Mouse (Mus musculus): Measurements from ENCODE around the gene Rasgef1c. TPM values are rescaled to one million over a fixed set of nuclear protein-coding genes. Genes with fewer than 3 reads are reported as not detected.

The Rasgef1c gene
- polyA plus RNA-seq, 1 experiment from 2014 or later: not detected

DNA sequence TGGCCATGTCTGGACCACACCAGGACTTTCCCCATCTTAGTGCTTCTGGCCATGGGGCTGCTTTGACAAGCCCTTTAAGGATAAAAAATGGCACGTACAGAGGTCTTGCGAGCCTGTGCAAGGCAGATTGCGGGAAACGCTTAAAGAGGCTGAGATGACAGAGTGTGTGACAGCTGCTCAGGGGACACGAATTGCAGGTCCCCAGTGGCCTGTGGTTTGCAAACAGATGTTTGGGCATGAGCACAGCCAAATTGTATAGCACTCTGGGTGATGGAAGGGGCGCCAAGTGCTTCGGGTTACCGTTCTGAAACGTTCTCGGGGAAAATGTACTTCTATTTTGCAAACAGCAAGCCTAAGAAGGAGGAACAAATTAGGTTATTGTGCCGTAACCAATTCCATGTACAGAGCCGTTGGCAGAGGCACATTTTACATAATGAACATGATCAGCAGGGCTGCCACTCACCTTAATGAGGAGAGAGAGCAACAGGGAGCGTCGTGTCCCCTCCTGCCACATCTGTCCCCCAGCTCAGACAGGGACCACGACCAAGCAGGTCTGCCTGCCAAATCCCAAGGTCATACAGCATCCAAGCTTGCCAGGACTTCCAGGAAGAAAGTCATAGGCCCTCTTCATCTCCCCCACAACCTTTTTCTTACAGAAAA is 17.0 kb downstream of the Rasgef1c start:
- no peaks in the 10 kb centered on the region for H3K27me3 ChIP-seq (replicated peaks; ENCODE audit: insufficient read depth, low read length)
- no peak overlapping the region for H3K27ac ChIP-seq (ENCODE audit: low read length)
- no peaks in the 10 kb centered on the region for H3K9me3 ChIP-seq (ENCODE audit: low read length)
- no peaks in the 10 kb centered on the region for H3K36me3 ChIP-seq (ENCODE audit: insufficient read depth, low read length)
- H3K9ac ChIP-seq (replicated peaks; ENCODE audit: low read depth): no peak overlapping the region
- DNase-seq (ENCODE audit: low spot score) (no peak), ATAC-seq (no peak)
- H3K4me3 ChIP-seq (ENCODE audit: low read depth, low read length): no peak overlapping the region
- no peak overlapping the region for H3K4me2 ChIP-seq (replicated peaks; ENCODE audit: low read depth, low read length)
- WGBS: 54% methylated on average over 15 of the region's 15 CpGs
- no peak for TF ChIP-seq EP300 (IDR thresholded peaks at IDR 0.05)
- TF ChIP-seq CTCF (IDR thresholded peaks at IDR 0.05): no peak
- H3K4me1 ChIP-seq (ENCODE audit: insufficient read depth, low read depth, low read length): no peaks in the 10 kb centered on the region

DNA sequence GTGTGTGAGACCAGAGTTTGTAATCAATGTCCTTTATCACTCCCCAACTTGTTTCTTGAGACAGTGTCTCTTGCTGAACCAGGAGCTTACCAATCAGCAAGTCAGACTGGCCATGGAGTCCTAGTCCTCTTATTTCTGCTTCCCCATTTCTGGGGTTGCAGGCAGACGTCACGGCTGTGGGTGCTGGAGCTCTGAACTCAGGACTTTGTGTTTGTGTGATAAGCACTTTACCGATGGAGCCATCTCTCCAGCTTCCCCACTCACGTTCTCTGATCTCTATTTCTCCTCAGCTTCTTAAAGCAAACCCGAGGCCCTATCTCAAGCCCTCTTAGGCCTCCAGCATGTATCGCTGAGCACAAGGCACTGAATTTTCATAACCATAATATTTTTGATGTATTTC is 17.7 kb downstream of the Rasgef1c start:
- H3K27ac ChIP-seq (ENCODE audit: low read length): no peak overlapping the region
- H3K4me2 ChIP-seq (replicated peaks; ENCODE audit: low read depth, low read length): no peak overlapping the region
- no peaks in the 10 kb centered on the region for H3K27me3 ChIP-seq (replicated peaks; ENCODE audit: insufficient read depth, low read length)
- ATAC-seq: no peak
- no peak overlapping the region for H3K4me3 ChIP-seq (ENCODE audit: low read depth, low read length)
- H3K9ac ChIP-seq (replicated peaks; ENCODE audit: low read depth): no peak overlapping the region
- TF ChIP-seq CTCF (IDR thresholded peaks at IDR 0.05): no peak
- no peak for TF ChIP-seq EP300 (IDR thresholded peaks at IDR 0.05)
- no peaks in the 10 kb centered on the region for H3K36me3 ChIP-seq (ENCODE audit: insufficient read depth, low read length)
- 75% methylated on average over 6 of the region's 6 CpGs for WGBS
- no peaks in the 10 kb centered on the region for H3K9me3 ChIP-seq (ENCODE audit: low read length)
- no peak for DNase-seq (ENCODE audit: low spot score)
- no peaks in the 10 kb centered on the region for H3K4me1 ChIP-seq (ENCODE audit: insufficient read depth, low read depth, low read length)

DNA sequence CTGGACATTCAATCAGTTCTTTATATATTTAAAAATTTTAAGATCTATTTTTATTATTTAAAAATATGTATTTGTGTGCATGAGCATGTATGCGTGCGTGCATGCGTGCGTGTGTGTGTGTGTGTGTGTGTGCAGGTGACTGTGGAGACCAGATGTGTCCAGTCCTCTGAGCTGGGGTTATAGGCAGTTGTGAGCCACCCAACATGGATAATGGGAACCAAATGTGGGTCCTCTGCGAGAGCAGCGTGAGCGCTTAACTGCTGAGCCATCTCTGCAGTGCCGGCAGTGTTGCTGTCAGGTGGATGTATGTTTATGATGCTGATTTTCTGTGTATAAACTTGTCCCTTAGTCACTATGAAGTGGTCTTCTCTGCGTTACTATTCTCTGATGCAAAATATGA is 21.9 kb downstream of the Rasgef1c start:
- Histone ChIP-seq H3K27ac (ENCODE audit: low read length) (no peak overlapping the region), H3K9ac (replicated peaks; ENCODE audit: low read depth) (no peak overlapping the region), H3K27me3 (replicated peaks; ENCODE audit: insufficient read depth, low read length) (no peaks in the 10 kb centered on the region), H3K4me3 (ENCODE audit: low read depth, low read length) (no peak overlapping the region), H3K36me3 (ENCODE audit: insufficient read depth, low read length) (no peaks in the 10 kb centered on the region), H3K9me3 (ENCODE audit: low read length) (no peaks in the 10 kb centered on the region), H3K4me2 (replicated peaks; ENCODE audit: low read depth, low read length) (no peak overlapping the region), H3K4me1 (ENCODE audit: insufficient read depth, low read depth, low read length) (no peaks in the 10 kb centered on the region)
- 80% methylated on average over 9 of the region's 9 CpGs for WGBS
- TF ChIP-seq CTCF (IDR thresholded peaks at IDR 0.05): no peak
- TF ChIP-seq EP300 (IDR thresholded peaks at IDR 0.05): no peak
- DNase-seq (ENCODE audit: low spot score) (no peak), ATAC-seq (no peak)

DNA sequence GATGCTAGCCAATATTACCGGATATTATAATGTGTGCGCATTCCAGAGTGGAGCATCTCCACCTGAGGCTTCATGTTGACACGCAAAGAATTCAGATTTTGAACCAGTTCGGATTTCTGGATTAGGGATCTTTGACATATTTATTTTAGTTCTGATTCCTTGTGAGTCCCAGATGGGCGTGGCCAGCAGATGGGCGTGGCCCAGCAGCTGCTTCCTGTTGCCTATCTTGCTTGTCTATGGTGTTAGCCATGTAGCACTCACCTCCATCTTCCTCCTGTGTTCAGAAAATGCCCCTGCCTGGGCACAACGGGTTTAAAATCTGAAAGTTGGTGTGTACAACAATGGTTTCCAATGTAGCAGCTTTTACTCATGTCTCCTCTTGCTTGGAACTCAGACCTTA is 24.5 kb downstream of the Rasgef1c start:
- WGBS: 68% methylated on average over 7 of the region's 7 CpGs
- H3K9ac ChIP-seq (replicated peaks; ENCODE audit: low read depth): no peak overlapping the region
- H3K27me3 ChIP-seq (replicated peaks; ENCODE audit: insufficient read depth, low read length): no peaks in the 10 kb centered on the region
- H3K4me1 ChIP-seq (ENCODE audit: insufficient read depth, low read depth, low read length): peaks cover 4% of the 10 kb centered on the region; the same call in 1 of the 2 replicates
- H3K27ac ChIP-seq (ENCODE audit: low read length): no peak overlapping the region
- ATAC-seq (no peak), DNase-seq (ENCODE audit: low spot score) (no peak)
- TF ChIP-seq EP300 (IDR thresholded peaks at IDR 0.05) (no peak), CTCF (IDR thresholded peaks at IDR 0.05) (no peak)
- H3K4me3 ChIP-seq (ENCODE audit: low read depth, low read length): no peak overlapping the region
- no peak overlapping the region for H3K4me2 ChIP-seq (replicated peaks; ENCODE audit: low read depth, low read length)
- H3K9me3 ChIP-seq (ENCODE audit: low read length): no peaks in the 10 kb centered on the region
- H3K36me3 ChIP-seq (ENCODE audit: insufficient read depth, low read length): no peaks in the 10 kb centered on the region

DNA sequence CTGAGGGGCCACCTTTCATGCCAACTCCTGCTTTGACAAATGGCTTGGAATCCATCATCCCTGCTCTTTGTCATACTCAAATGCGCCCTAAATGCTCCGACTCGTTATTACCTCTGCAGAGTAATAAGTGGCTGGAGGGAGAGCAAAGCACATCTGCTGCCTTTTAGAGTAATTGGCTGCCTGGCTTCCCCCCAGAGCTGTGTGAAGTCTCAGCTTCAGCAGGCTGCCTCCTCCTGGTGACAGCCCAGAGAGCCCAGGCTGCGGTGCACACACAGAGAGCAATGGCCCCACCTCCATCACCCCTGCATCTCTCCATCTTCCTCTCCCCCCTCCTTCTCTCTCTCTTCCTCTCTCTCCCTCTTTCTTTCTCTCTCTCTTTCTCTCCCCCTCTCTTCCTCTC is 25.5 kb downstream of the Rasgef1c start:
- no peaks in the 10 kb centered on the region for H3K36me3 ChIP-seq (ENCODE audit: insufficient read depth, low read length)
- no peaks in the 10 kb centered on the region for H3K27me3 ChIP-seq (replicated peaks; ENCODE audit: insufficient read depth, low read length)
- WGBS: 35% methylated on average over 4 of the region's 4 CpGs
- H3K27ac ChIP-seq (ENCODE audit: low read length): no peak overlapping the region
- H3K4me2 ChIP-seq (replicated peaks; ENCODE audit: low read depth, low read length): no peak overlapping the region
- no peak overlapping the region for H3K4me3 ChIP-seq (ENCODE audit: low read depth, low read length)
- H3K9ac ChIP-seq (replicated peaks; ENCODE audit: low read depth): no peak overlapping the region
- DNase-seq (ENCODE audit: low spot score): no peak
- H3K4me1 ChIP-seq (ENCODE audit: insufficient read depth, low read depth, low read length): peaks cover 7% of the 10 kb centered on the region; the same call in 1 of the 2 replicates
- H3K9me3 ChIP-seq (ENCODE audit: low read length): no peaks in the 10 kb centered on the region
- no peak for TF ChIP-seq CTCF (IDR thresholded peaks at IDR 0.05)
- TF ChIP-seq EP300 (IDR thresholded peaks at IDR 0.05): no peak
- no peak for ATAC-seq

DNA sequence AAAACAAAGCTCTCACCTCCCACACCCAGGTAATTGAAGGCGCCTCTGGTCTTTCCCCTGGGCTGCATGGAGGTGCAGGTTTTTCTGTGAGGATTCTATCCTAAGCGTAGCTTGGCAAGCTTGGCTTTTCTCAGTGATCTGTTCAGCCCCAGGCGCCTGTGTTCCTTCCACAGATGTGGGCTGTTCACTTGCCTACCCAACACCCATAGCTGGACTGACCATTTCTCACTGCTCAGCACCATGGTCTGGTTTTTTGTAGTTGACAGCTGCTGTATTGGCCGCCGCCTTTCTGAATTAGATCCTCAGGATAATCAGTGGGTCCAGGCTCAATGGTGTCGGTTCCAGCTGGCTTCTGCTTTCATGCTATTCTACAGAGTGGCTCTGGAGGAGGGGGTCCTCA is 26.0 kb downstream of the Rasgef1c start:
- DNase-seq (ENCODE audit: low spot score): no peak
- peaks cover 7% of the 10 kb centered on the region; the same call in 1 of the 2 replicates for H3K4me1 ChIP-seq (ENCODE audit: insufficient read depth, low read depth, low read length)
- H3K27me3 ChIP-seq (replicated peaks; ENCODE audit: insufficient read depth, low read length): no peaks in the 10 kb centered on the region
- H3K9ac ChIP-seq (replicated peaks; ENCODE audit: low read depth): no peak overlapping the region
- H3K36me3 ChIP-seq (ENCODE audit: insufficient read depth, low read length): no peaks in the 10 kb centered on the region
- H3K4me2 ChIP-seq (replicated peaks; ENCODE audit: low read depth, low read length): no peak overlapping the region
- H3K27ac ChIP-seq (ENCODE audit: low read length): no peak overlapping the region
- no peaks in the 10 kb centered on the region for H3K9me3 ChIP-seq (ENCODE audit: low read length)
- H3K4me3 ChIP-seq (ENCODE audit: low read depth, low read length): no peak overlapping the region
- WGBS: 73% methylated on average over 6 of the region's 6 CpGs
- TF ChIP-seq EP300 (IDR thresholded peaks at IDR 0.05) (no peak), CTCF (IDR thresholded peaks at IDR 0.05) (no peak)
- no peak for ATAC-seq
